Mouse (Mus musculus) ES-E14 (cell line): Measurements from ENCODE around the gene Serinc3. TPM values are rescaled to one million over a fixed set of nuclear protein-coding genes. Genes with fewer than 3 reads are reported as not detected.

Experiments used
- DNase-seq: peaks from one replicate; pipeline ENCODE4 v3.0.0-alpha.2; 2013; ENCODE audit warnings: low read depth, low spot score
- H3K27ac ChIP-seq: 2 replicates; pipeline ENCODE4 v1.5.1; 2012; ENCODE audit warnings: low read depth, mild to moderate bottlenecking, low read length, moderate library complexity, mixed read lengths; ENCODE audit not compliant: poor library complexity, insufficient read depth, severe bottlenecking
- H3K36me3 ChIP-seq: 2 replicates; pipeline ENCODE4 v1.6.1; 2012; ENCODE audit warnings: mild to moderate bottlenecking, low read length, moderate library complexity, mixed read lengths; ENCODE audit not compliant: control insufficient read depth, poor library complexity, insufficient read depth, severe bottlenecking
- H3K4me1 ChIP-seq, 2 experiments: fragments of 150-350 bp in 1 of 2; sonication (generic) in 1 of 2; 2 replicates each; pipeline ENCODE4 v1.6.1; 2012; ENCODE audit warnings: low read length in 2 of 2, mild to moderate bottlenecking in 1 of 2, mixed read lengths in 1 of 2; ENCODE audit not compliant: control insufficient read depth in 2 of 2, insufficient read depth in 2 of 2, poor library complexity in 1 of 2
- H3K4me3 ChIP-seq, 2 experiments: fragments of 150-350 bp in 1 of 2; sonication (generic) in 1 of 2; 2 replicates each; pipeline ENCODE4 v1.5.1; 2012; ENCODE audit warnings: low read length in 2 of 2, low read depth in 1 of 2, mild to moderate bottlenecking in 1 of 2, mixed read lengths in 1 of 2; ENCODE audit not compliant: insufficient read depth in 1 of 2, poor library complexity in 1 of 2, severe bottlenecking in 1 of 2
- H3K9ac ChIP-seq: 2 replicates; pipeline ENCODE4 v1.6.1; 2012; ENCODE audit warnings: low read depth, mild to moderate bottlenecking, low read length, mixed read lengths; ENCODE audit not compliant: poor library complexity, insufficient read depth, severe bottlenecking
- H3K9me3 ChIP-seq: fragments of 150-350 bp; sonication (generic); 2 replicates; pipeline ENCODE4 v1.6.1; 2012; ENCODE audit warnings: low read depth, mild to moderate bottlenecking, low read length; ENCODE audit not compliant: control insufficient read depth, insufficient read depth
- CHD2 ChIP-seq: IDR thresholded peaks from 2 replicates; pipeline ENCODE4 v1.6.1; 2014; ENCODE audit warnings: mild to moderate bottlenecking, low read depth, low read length, inconsistent platforms
- HCFC1 ChIP-seq: IDR thresholded peaks from 2 replicates; pipeline ENCODE4 v1.6.1; 2012; ENCODE audit warnings: low read length, inconsistent platforms, borderline replicate concordance; ENCODE audit not compliant: insufficient read depth
- MAFK ChIP-seq: IDR thresholded peaks from 2 replicates; pipeline ENCODE4 v1.6.1; 2014; ENCODE audit warnings: mild to moderate bottlenecking, low read depth, low read length, inconsistent platforms; ENCODE audit not compliant: insufficient read depth
- ZC3H11A ChIP-seq: IDR thresholded peaks from 2 replicates; pipeline ENCODE4 v1.6.1; 2012; ENCODE audit warnings: low read depth, mild to moderate bottlenecking, inconsistent platforms, low read length, borderline replicate concordance
- ZNF384 ChIP-seq: IDR thresholded peaks from 2 replicates; pipeline ENCODE4 v1.6.1; 2012; ENCODE audit warnings: low read depth, low read length, inconsistent platforms
- in situ Hi-C, 2 experiments: fragments of 600-800 bp; cut with MboI; formaldehyde crosslinking; loops; one replicate each; pipeline ENCODE4 v1.15.1; 2025; ENCODE audit warnings: low sequenced_read_pairs in 2 of 2, inconsistent platforms in 1 of 2; ENCODE audit not compliant: unreplicated experiment in 2 of 2
- total RNA-seq: library from RNA; depleted of rRNA; stranded (reverse); fragments of 300-350 nt; gene quantifications from 2 replicates; pipeline ENCODE4 v1.2.3, GENCODE M21; 2012

The Serinc3 gene
- total RNA-seq, 1 experiment = 59.3 TPM

GRCm38 (mm10) chr2:163583226-163584087 is 61.5 kb downstream of the Serinc3 start:
- Histone ChIP-seq H3K4me3 (no peak overlapping the region), H3K27ac (no peak overlapping the region), H3K36me3 (no peaks in the 10 kb centered on the region), H3K9me3 (no peaks in the 10 kb centered on the region), H3K9ac (no peak overlapping the region), H3K4me1 (no peaks in the 10 kb centered on the region)
- no peak for TF ChIP-seq HCFC1
- TF ChIP-seq CHD2 = no peak
- TF ChIP-seq ZC3H11A = no peak
- TF ChIP-seq ZNF384 = no peak
- TF ChIP-seq MAFK = no peak
- no peak for DNase-seq
- in situ Hi-C loops = no loop called here

- no peaks in the 10 kb centered on the region for H3K36me3 ChIP-seq
- H3K9me3 ChIP-seq = no peaks in the 10 kb centered on the region
- DNase-seq = no peak
- no peak overlapping the region for H3K27ac ChIP-seq
- H3K9ac ChIP-seq = no peak overlapping the region
- no peak overlapping the region for H3K4me3 ChIP-seq
- TF ChIP-seq ZNF384 (no peak), MAFK (no peak), ZC3H11A (no peak), HCFC1 (no peak), CHD2 (no peak)
- no peaks in the 10 kb centered on the region for H3K4me1 ChIP-seq
- in situ Hi-C loops = no loop called here
Observed at GRCm38 (mm10) chr2:163580069-163580945, 64.6 kb downstream of the Serinc3 start.

DNA sequence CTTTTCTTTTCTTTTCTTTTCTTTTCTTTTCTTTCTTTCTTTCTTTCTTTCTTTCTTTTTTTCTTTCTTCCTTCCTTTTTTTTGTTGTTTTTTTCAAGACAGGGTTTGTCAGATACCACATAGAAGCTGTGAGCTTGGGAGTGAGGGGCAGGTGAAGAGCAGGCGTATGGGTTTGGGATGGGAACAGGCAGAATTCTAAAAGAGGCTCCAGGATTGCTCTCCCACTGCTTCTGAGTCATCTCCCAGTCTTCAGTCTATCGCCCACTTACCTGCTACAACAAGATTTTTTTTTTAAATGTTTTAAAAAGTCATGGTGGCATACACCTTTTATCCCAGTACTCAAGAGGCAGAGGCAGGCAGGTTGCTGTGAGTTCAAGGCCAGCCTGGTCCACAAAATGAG is 66.9 kb downstream of the Serinc3 start:
- H3K36me3 ChIP-seq = no peaks in the 10 kb centered on the region
- TF ChIP-seq MAFK = no peak
- TF ChIP-seq ZNF384 = no peak
- no peak for TF ChIP-seq HCFC1
- TF ChIP-seq CHD2 = no peak
- TF ChIP-seq ZC3H11A = no peak
- H3K9ac ChIP-seq = no peak overlapping the region
- no peak for DNase-seq
- H3K4me1 ChIP-seq = no peaks in the 10 kb centered on the region
- in situ Hi-C loops = no loop called here
- no peak overlapping the region for H3K27ac ChIP-seq
- no peaks in the 10 kb centered on the region for H3K9me3 ChIP-seq
- H3K4me3 ChIP-seq = no peak overlapping the region

DNA sequence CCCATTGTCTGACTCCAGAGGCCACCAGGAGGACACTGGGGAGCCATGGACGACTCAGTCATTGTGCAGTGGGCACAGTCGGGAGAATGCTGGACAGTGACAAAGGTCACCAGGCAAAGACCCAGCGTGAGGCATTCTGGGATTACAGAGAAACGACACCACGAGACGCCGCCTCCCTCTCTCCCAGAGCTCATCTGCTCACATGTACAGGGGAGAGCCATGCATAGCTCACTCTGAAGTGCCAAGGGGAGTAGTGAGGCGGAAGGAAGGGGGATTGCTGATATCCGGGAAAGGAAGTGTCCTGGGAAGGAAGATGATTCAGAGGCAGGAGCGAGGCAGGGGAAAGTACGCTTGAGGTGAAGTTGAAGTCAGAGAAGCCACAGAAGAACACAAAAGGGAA is 69.7 kb downstream of the Serinc3 start:
- Histone ChIP-seq H3K27ac (no peak overlapping the region), H3K9ac (no peak overlapping the region), H3K4me1 (no peaks in the 10 kb centered on the region), H3K36me3 (no peaks in the 10 kb centered on the region), H3K9me3 (no peaks in the 10 kb centered on the region), H3K4me3 (no peak overlapping the region)
- TF ChIP-seq MAFK = no peak
- TF ChIP-seq ZNF384 = no peak
- no peak for TF ChIP-seq CHD2
- TF ChIP-seq ZC3H11A = no peak
- no peak for TF ChIP-seq HCFC1
- in situ Hi-C loops = no loop called here
- DNase-seq = no peak
